Mouse (Mus musculus): Measurements from ENCODE around the gene Cep89.

- TF ChIP-seq CTCF (IDR thresholded peaks at IDR 0.05; ENCODE audit: borderline replicate concordance, insufficient read depth, low read depth, low read length) (no peak), POLR2A (IDR thresholded peaks at IDR 0.05; ENCODE audit: borderline replicate concordance, insufficient read depth, low read length) (no peak)
Measured at GRCm38 (mm10) chr7:35347918-35348700, 48.7 kb upstream of the Cep89 start.
